Mouse (Mus musculus) kidney, adult 18-20 months (tissue): ENCODE measurements at regions not wholly inside any gene's neighbourhood (a gene's known extent, or its start where the extent isn't known, plus 50 kb on each side); places are given as distances from the start of the nearest gene placed in this dataset.
"Not testable (repeated sequence)": the region's sequence is repeated elsewhere in the genome, so short reads cannot be mapped to it uniquely, and the experiment has no call there.

ENCODE experiments used
- DNase-seq: peaks from one replicate; pipeline ENCODE4 v3.0.0; 2021

DNA sequence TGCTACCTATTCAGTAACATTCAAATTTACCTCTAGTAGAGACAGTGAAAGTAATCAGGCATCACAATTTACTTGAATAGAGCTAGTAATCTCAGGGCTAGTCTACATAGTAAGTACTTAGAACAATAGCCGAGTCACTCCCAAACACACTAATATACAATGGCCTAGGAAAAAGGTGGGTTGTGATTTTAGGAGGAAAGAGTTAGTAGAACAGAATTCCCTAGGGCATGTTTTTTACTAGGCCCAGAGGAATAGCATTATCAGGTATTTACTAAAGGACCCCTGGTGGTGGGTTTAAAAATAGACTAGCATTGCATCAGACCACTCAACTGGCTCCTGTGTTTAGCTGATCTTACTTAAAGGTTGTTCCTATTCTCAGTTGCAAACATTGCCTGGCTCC, 535.8 kb downstream of the Mat2b start:
- DNase-seq, result not testable (repeated sequence)

DNA sequence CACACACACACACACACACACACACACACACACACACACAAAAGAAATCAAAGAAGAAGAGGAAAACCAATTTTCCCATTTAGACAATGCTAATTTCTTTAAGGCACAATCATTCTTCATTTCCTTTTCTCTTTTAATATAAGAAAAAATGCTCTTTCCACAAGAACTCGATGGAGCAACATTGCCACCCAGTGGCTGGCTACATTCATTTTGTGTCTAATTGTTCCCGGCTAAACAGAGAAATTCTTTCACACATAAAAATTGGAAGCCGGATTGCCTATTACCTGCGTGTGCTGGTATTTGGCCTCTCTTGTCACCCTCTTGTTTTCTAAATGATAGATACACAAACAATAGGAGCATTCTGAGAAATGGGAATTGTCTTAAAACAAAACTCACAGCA, 545.7 kb downstream of the Mat2b start:
- DNase-seq, result peak; percentile 22

DNA sequence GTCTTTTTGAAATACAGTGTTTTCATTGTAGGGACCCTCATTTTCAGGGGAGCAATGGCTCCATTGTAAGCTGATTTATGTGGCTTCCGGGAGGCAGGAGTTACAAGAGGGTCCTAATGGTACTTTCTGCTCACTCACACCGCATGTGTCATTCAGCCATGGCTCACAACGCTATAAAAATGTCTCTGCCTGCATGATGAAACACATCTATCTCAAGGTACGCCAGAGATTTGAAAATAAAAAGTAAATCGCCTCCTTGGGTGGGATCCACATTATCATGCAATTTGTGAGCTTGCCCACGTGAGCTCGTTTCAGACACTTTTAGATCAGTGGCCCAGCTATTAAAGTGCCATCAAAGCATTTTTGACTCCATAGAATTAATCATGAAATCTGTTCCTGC, 557.2 kb downstream of the Mat2b start:
- DNase-seq, result no peak

DNA sequence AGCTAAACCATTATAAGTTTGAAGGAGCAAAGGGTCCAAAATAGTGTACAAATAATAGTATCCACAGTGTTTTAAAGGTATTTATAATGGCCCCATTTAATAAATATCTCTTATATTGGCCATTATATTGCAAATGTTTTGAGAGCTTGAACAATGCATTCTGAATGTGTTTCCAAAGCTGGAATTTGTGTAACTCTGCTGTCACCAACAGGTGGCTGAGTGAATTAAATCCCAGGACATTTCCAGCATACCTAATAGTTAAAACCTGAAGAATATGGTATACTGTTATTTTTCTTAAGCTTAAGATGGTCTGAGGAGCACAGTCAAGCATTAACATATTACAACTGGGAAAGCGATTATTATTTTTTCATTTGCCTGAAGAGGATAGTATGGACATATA, 592.4 kb downstream of the Mat2b start:
- DNase-seq, result no peak

DNA sequence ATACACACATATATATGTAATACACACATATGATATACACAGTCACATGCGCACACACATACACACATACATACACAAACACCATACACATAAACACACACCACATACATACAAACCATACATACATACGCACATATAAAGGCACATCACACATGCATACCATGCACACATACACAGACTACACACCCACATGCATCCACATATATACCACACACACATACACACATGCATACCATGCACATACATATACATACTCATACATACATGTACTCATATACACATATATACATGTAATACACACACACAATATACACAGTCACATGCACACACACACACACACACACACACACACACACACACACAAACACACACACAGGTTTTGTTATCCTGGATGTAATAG, 620.7 kb downstream of the Mat2b start:
- DNase-seq, result no peak

DNA sequence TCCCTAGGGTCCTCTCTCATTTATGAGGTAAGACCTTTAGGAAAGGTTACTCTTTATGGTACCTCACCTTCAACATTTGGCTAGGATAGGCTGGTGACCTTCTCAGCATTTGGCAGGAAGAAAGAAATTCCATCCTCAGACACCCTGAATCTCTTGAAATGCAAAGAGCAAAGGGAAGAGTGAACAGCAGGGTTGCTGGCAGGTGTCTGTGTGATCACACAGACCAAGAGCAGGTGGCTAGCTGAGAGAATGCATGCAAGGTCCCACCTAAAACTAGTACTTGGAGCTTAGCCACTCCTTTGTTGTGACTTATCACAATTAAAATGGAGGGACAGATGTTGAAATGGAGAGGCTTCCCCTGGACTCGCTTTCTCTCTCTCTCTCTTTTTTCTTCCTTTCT, 644.5 kb downstream of the Mat2b start:
- DNase-seq, result no peak

DNA sequence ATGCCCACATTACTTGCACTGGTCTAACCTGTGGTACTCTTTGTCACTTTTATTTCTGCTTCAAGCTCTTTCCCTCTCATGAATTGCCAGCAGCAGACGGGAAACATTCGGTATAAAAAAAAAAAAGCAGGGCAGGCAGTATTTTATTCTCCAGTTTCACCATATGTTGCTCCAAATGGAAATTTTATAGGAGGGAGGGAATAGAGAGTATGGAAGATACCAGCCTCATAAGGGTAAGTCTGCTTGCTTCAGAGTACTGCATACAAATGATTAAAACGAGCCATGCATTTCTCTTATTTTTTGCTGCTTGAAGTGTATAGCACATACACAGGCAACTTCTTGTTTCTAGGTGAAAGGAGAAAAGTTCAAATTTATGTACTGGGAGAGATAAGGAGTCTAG, 667.5 kb downstream of the Mat2b start:
- DNase-seq, result no peak

DNA sequence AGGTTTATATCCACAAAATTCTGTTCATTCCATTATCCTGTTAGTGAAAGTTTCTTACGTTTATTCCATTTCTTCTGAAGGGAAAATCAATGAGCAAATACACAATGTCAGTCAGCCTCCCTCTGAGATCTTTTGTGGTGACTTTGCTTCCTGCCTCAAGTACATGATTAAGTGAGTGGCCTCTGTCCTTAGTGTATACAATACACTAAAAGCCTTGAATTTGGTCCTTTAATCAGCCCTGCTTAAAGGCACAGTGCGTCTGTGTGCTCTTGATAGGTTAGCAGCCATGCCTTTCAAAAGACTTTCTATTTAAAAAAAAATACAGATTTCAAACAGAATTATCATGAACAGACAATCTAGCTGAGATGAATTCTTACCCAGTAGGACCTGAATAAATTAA, 695.5 kb downstream of the Mat2b start:
- no peak for DNase-seq

DNA sequence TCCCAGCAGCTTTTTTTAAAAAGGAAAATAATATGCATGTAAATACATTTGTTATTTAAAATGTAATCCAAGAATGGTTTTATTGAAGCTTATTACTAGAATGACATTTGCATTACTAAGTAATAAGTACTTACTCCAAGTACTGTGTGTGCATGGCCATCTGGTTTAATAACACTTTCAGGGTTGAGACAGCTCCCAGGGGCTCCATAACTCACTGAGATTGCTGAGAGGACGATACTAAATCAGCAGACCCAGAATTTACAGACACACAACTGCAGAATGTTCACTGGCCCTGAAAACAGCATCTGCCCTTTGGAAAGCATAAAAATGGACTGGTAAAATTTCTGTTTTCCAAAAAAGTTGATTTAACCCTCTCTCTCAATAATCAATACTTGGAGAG, 696.4 kb downstream of the Mat2b start:
- DNase-seq, result no peak

DNA sequence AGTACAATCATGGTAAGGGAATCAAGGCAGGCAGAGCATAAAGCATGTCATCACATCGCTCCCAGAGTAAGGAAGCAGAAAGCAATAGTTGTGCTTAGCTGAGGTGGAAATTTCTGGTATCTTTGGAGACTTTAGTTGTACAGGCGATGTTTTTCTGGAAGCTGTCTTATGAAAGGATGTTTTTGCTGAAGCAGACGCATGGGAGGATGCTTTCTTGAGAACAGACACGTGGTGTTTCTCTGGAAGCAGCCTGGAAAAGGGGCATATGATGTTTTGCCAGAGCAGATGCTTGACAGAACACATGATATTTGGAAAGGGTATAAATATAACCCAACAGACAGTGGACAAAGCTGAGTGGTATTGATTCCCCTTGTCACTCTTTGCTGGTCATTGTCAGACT, 722.4 kb downstream of the Mat2b start:
- DNase-seq, result no peak

DNA sequence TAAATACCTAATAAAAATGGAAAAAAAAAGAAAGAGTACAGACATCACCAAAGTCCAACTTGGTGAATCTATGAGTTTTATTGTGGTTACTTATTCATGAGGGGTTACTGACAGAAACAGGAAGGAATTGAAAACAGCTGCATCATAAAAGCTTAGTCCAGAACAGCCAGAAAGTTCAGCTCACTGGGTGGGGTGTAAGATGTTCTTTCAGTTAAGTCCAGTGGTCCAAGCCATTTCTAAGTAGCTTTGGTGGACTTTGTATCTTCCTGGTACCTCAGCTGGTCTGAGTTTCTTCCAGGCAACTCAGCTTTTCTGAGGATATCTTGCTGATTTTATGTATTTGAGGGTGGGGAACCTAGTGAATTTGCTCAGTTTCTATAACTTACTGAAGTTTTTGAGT, 731.3 kb downstream of the Mat2b start:
- DNase-seq, result no peak

DNA sequence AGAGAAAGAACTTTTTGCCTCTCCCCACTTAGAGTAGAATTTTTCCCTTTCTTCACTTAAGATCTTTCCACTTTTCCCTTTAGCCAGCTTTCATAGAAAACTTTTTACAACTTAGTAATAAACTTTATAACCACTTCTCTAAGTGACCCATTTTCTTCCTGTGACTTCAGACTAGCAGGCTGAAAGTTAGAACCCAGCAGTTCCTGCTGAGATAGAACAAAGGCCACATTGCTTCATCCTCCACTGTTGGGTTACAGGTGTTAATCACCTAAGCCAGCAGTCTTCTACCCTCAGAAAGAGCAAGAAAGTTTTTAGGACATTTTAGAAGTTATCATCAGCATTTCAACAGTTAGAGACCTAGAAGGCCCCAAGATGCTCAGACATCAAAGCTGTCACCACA, 740.6 kb downstream of the Mat2b start:
- DNase-seq, result no peak

DNA sequence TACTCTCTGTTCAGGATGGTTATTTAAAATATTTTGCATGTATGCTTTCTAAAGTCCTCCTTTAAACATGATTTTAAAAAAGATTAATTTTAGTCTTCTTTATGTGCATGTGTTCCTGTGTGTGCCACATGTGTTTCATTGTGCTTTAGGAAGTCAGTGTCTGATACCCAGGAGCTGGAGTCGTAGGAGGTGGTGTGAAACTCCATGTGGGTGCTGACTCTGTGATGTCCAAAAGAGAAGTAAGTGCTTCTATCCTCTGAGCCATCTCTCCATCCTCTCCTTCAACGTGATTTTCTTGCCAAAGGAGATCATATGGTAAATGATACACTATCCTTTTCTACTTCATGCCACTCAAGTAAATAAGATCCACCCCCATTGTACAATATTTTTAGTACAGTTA, 750.8 kb downstream of the Mat2b start:
- DNase-seq, result no peak

DNA sequence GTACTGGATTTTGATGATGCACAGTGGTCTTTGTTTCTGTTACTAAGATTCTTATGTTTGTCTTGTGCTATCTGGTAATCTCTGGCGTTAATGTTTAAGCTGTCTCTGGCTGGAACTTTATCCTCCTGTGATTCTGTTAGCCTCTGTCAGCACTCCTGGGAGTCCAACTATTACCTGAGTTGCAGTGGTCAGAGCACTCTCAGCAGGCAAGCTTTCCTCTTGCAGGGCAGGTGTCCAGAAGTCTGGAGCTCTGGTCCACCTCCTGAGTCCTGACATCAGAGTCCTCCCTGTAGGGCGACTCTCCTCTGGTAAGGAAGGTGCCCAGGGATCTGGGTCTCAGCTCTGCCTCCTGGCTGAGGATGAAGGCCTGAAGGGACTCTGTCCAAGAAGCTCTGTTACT, 760.8 kb downstream of the Mat2b start:
- no peak for DNase-seq

DNA sequence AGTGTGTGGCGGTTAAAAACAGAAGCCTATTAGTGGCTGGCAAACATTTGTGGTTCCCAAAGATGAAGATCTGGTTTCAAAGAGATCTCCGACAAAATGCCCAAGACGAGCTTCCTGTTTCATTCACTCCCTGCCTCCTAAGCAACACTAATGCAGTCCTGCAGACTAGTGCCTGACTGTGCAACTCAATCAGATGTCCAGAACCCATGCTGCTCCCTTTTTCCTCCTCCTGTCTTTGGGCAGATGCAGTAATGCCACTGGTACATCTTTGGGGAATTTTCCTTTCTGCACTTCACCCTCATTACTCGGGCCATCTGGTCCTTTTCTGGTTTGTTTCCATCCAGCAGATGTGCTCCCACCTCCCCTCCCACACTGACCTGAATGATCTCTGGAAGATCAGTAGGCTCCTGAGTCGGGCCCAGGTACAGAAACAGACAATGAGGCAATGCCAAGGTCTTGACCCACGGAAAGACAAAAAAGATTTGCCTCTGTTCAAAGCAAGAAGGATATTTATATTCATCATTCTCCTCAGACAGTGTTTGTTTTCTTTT, 771.0 kb downstream of the Mat2b start:
- DNase-seq, result no peak

DNA sequence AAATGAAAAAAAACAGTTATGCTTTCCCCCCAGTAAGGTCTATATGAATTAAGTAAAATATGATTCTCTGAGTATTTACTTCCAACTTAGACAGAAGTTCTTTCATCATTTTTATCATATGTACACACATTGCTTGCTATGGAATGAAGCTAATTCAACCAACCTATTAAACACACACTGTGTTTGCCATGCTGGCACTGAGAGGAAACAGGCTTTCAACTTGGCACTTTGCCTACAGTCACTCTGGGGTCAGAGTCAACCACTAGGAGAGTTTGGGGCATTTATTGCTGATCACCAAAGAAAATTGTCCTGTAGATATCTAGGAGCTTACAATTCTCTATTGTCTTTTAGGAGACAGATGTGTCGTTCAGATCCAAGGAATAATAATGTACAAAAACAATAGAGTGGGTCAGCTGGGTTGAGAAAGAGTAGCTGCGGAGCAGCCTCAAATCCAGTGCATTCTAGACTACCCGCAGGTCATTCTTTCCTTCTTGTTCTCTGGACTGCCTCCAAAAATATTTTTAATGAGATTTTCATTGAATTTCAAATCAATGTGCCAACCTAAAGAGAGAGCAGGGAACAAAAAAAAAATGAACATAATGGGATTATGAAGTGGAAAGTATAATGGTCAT, 777.2 kb downstream of the Mat2b start:
- DNase-seq, result no peak

DNA sequence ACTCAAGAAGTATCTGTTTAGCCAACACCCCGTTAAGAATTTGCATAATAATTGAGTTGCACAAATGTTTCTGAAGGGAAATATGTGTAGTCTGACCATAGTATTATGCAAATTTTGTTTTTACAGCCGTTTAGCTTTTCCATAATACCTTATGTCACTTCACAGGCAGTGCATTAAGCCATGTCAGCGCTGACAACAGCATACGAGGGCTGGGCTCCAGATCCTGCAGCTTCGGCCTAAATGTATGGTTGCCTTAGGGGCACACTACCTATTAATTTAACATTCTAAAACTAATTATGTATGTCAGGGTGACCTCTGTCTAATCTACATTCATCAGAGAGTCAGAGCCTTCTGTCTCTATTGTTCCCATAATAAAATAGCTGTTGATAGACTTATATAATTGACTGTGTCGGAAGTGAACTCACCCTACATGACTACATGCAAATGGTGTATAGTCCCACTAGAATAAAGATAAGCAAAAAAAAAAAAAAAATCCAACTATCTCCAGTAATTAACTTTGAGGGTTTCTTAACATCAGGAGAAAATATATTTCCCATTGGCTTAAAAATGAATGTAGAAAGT, 795.3 kb downstream of the Mat2b start:
- DNase-seq, result no peak

DNA sequence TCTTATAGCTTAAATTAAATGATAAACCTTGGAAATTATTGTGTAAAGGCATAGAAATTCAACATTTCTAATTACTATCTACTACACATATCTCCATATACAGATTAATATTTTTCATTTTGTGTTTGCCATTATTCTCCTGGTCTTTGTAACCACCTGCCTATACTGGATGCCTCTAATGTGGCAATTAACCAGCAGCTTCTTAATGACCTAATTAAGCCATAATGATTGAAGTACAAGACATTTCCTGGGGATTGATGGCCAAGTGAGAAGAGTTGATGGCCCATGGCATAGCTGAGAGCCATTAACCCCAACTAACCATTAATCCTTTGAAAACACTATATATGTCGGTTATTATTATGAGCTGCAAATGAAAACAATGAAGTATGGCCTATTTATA, 811.7 kb downstream of the Mat2b start:
- no peak for DNase-seq

DNA sequence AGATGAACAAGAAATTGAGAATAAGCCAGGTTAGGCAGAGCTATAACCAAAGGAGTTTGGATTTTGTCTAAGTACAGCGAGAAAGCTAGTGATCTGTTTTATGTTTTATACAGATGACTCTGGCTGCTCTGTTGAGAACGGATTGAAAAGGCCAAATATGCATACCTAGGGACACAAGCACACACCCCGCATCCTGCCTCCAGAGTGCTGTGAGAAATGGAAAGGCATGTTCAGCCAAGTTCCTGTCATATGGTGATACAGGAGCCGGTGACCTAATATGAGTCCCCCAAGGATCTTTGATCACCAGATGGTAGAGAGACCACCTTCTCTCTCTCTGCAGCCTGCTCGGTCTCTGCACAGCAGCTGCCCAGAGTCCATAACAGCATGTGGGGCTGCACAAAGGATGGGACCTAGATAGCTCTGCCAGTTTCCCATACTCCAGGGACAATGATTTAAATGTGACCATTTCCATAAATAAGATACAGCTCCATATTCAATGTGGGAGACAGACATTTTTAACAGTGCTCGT, 826.5 kb downstream of the Mat2b start:
- no peak for DNase-seq
